Mouse (Mus musculus) midbrain, embryonic 16.5 days (tissue): ENCODE measurements around the gene Slc26a11. TPM values are rescaled to one million over a fixed set of nuclear protein-coding genes. Genes with fewer than 3 reads are reported as not detected.

ENCODE experiments used
- ATAC-seq: fragments of 200-750 bp; cut with Nextera tagmentation; 2 replicates; pipeline ENCODE4 v1.8.0; 2017; ENCODE audit warnings: moderate TSS enrichment
- H3K27ac ChIP-seq: fragments of 300-500 bp; sonication (generic); 2 replicates; pipeline ENCODE4 v1.5.1; 2014; ENCODE audit warnings: mild to moderate bottlenecking, low read length, mixed read lengths
- H3K27me3 ChIP-seq: fragments of 300-500 bp; sonication (generic); 2 replicates; pipeline ENCODE4 v1.6.1; 2014; ENCODE audit warnings: low read depth, low read length, mixed read lengths; ENCODE audit not compliant: control insufficient read depth, insufficient read depth
- H3K36me3 ChIP-seq: fragments of 300-500 bp; sonication (generic); 2 replicates; pipeline ENCODE4 v1.6.1; 2014; ENCODE audit warnings: mild to moderate bottlenecking, low read length, moderate library complexity, mixed read lengths; ENCODE audit not compliant: control insufficient read depth, insufficient read depth
- H3K4me1 ChIP-seq: fragments of 300-500 bp; sonication (generic); 2 replicates; pipeline ENCODE4 v1.6.1; 2014; ENCODE audit warnings: mild to moderate bottlenecking, low read length, mixed read lengths; ENCODE audit not compliant: control insufficient read depth, insufficient read depth
- H3K4me2 ChIP-seq: fragments of 300-500 bp; sonication (generic); 2 replicates; pipeline ENCODE4 v1.6.1; 2014; ENCODE audit warnings: mild to moderate bottlenecking, low read length, mixed read lengths
- H3K4me3 ChIP-seq: fragments of 300-500 bp; sonication (generic); 2 replicates; pipeline ENCODE4 v1.5.1; 2014; ENCODE audit warnings: low read depth, mild to moderate bottlenecking, low read length, moderate library complexity, mixed read lengths
- H3K9ac ChIP-seq: fragments of 300-500 bp; sonication (generic); 2 replicates; pipeline ENCODE4 v1.6.1; 2014; ENCODE audit warnings: low read depth, low read length, mixed read lengths
- H3K9me3 ChIP-seq: fragments of 300-500 bp; sonication (generic); replicated peaks from 2 replicates; pipeline ENCODE4 v1.6.1; 2014; ENCODE audit warnings: mild to moderate bottlenecking, low read length, mixed read lengths; ENCODE audit not compliant: control insufficient read depth, poor library complexity, severe bottlenecking
- WGBS: fragments of 180-500 bp; shearing (Covaris S2); extraction: QIAGEN DNeasy Blood & Tissue Kit; methylation state at CpG from one replicate; pipeline ENCODE4 v1.1.7; 2014; 5-methylcytosine and 5-hydroxymethylcytosine counted together
- polyA plus RNA-seq: library from polyadenylated mRNA; unstranded; fragments of >200 nt; fragmentation: Nextera tagmentation; extraction: Ambion mirVana; gene quantifications from 2 replicates; pipeline ENCODE4 v1.2.1, GENCODE M21; 2015

Gene Slc26a11
- polyA plus RNA-seq, 1 experiment from 2014 or later = 7.9 TPM

GRCm38 (mm10) chr11:119325068-119325467 lies 30.3 kb upstream of the Slc26a11 start:
- no peak for ATAC-seq
- Histone ChIP-seq H3K27me3 (no peaks in the 10 kb centered on the region), H3K9ac (no peak overlapping the region), H3K9me3 (no peaks in the 10 kb centered on the region), H3K4me2 (no peak overlapping the region), H3K27ac (no peak overlapping the region), H3K4me1 (no peaks in the 10 kb centered on the region), H3K36me3 (no peaks in the 10 kb centered on the region), H3K4me3 (no peak overlapping the region)
- 79% methylated on average over 1 of the region's 1 CpGs for WGBS

- 59% methylated on average over 4 of the region's 4 CpGs for WGBS
- no peak overlapping the region for H3K4me2 ChIP-seq
- no peaks in the 10 kb centered on the region for H3K4me1 ChIP-seq
- no peak overlapping the region for H3K9ac ChIP-seq
- no peaks in the 10 kb centered on the region for H3K9me3 ChIP-seq
- H3K36me3 ChIP-seq = no peaks in the 10 kb centered on the region
- no peak for ATAC-seq
- H3K27ac ChIP-seq = no peak overlapping the region
- no peak overlapping the region for H3K4me3 ChIP-seq
- H3K27me3 ChIP-seq = no peaks in the 10 kb centered on the region
Observed at GRCm38 (mm10) chr11:119330592-119330991, 24.8 kb upstream of the Slc26a11 start.

- no peaks in the 10 kb centered on the region for H3K36me3 ChIP-seq
- H3K9me3 ChIP-seq = no peaks in the 10 kb centered on the region
- ATAC-seq = no peak
- H3K27me3 ChIP-seq = no peaks in the 10 kb centered on the region
- 59% methylated on average over 3 of the region's 3 CpGs for WGBS
- no peak overlapping the region for H3K9ac ChIP-seq
- H3K4me2 ChIP-seq = no peak overlapping the region
- H3K27ac ChIP-seq = no peak overlapping the region
- H3K4me3 ChIP-seq = no peak overlapping the region
- no peaks in the 10 kb centered on the region for H3K4me1 ChIP-seq
Observed at GRCm38 (mm10) chr11:119331970-119332369, 23.4 kb upstream of the Slc26a11 start.

- H3K9ac ChIP-seq = no peak overlapping the region
- H3K27me3 ChIP-seq = no peaks in the 10 kb centered on the region
- H3K9me3 ChIP-seq = no peaks in the 10 kb centered on the region
- H3K36me3 ChIP-seq = no peaks in the 10 kb centered on the region
- no peak overlapping the region for H3K4me3 ChIP-seq
- no peaks in the 10 kb centered on the region for H3K4me1 ChIP-seq
- WGBS = 87% methylated on average over 10 of the region's 10 CpGs
- no peak overlapping the region for H3K27ac ChIP-seq
- no peak overlapping the region for H3K4me2 ChIP-seq
- no peak for ATAC-seq
Observed at GRCm38 (mm10) chr11:119338271-119339059, 16.9 kb upstream of the Slc26a11 start.

- H3K27me3 ChIP-seq = no peaks in the 10 kb centered on the region
- H3K4me3 ChIP-seq = no peak overlapping the region
- H3K4me1 ChIP-seq = no peaks in the 10 kb centered on the region
- 50% methylated on average over 5 of the region's 5 CpGs for WGBS
- H3K27ac ChIP-seq = no peak overlapping the region
- no peak for ATAC-seq
- H3K36me3 ChIP-seq = no peaks in the 10 kb centered on the region
- no peak overlapping the region for H3K4me2 ChIP-seq
- H3K9me3 ChIP-seq = no peaks in the 10 kb centered on the region
- no peak overlapping the region for H3K9ac ChIP-seq
Observed at GRCm38 (mm10) chr11:119339179-119339578, 16.2 kb upstream of the Slc26a11 start.

GRCm38 (mm10) chr11:119339637-119340036 lies 15.7 kb upstream of the Slc26a11 start:
- no peak for ATAC-seq
- no peaks in the 10 kb centered on the region for H3K36me3 ChIP-seq
- no peaks in the 10 kb centered on the region for H3K27me3 ChIP-seq
- H3K4me1 ChIP-seq = no peaks in the 10 kb centered on the region
- no peak overlapping the region for H3K4me3 ChIP-seq
- H3K9me3 ChIP-seq = no peaks in the 10 kb centered on the region
- 5% methylated on average over 5 of the region's 5 CpGs for WGBS
- no peak overlapping the region for H3K27ac ChIP-seq
- no peak overlapping the region for H3K9ac ChIP-seq
- no peak overlapping the region for H3K4me2 ChIP-seq

- no peak for ATAC-seq
- H3K27ac ChIP-seq = no peak overlapping the region
- H3K9me3 ChIP-seq = no peaks in the 10 kb centered on the region
- H3K4me1 ChIP-seq = no peaks in the 10 kb centered on the region
- H3K4me2 ChIP-seq = no peak overlapping the region
- 88% methylated on average over 8 of the region's 8 CpGs for WGBS
- no peaks in the 10 kb centered on the region for H3K36me3 ChIP-seq
- no peaks in the 10 kb centered on the region for H3K27me3 ChIP-seq
- H3K9ac ChIP-seq = no peak overlapping the region
- H3K4me3 ChIP-seq = no peak overlapping the region
Observed at GRCm38 (mm10) chr11:119344178-119344577, 11.2 kb upstream of the Slc26a11 start.

- no peak overlapping the region for H3K9ac ChIP-seq
- 75% methylated on average over 6 of the region's 6 CpGs for WGBS
- no peak for ATAC-seq
Observed at GRCm38 (mm10) chr11:119344865-119345264, 10.5 kb upstream of the Slc26a11 start.

GRCm38 (mm10) chr11:119347125-119347524 lies 8.2 kb upstream of the Slc26a11 start:
- H3K27me3 ChIP-seq = no peaks in the 10 kb centered on the region
- H3K27ac ChIP-seq = no peak overlapping the region
- no peak for ATAC-seq
- H3K9ac ChIP-seq = no peak overlapping the region
- no peaks in the 10 kb centered on the region for H3K4me1 ChIP-seq
- no peak overlapping the region for H3K4me3 ChIP-seq
- no peaks in the 10 kb centered on the region for H3K36me3 ChIP-seq
- H3K4me2 ChIP-seq = no peak overlapping the region
- 94% methylated on average over 4 of the region's 4 CpGs for WGBS
- no peaks in the 10 kb centered on the region for H3K9me3 ChIP-seq

More at GRCm38 (mm10) chr11:119344865-119345264, 10.5 kb upstream of the Slc26a11 start:
- H3K9me3 ChIP-seq = no peaks in the 10 kb centered on the region
- H3K27me3 ChIP-seq = no peaks in the 10 kb centered on the region
- no peaks in the 10 kb centered on the region for H3K36me3 ChIP-seq
- H3K4me3 ChIP-seq = no peak overlapping the region
- no peaks in the 10 kb centered on the region for H3K4me1 ChIP-seq
- no peak overlapping the region for H3K4me2 ChIP-seq
- H3K27ac ChIP-seq = no peak overlapping the region
